26 mouse cellular contexts compared by ENCODE assay signal in genomic region chr15:15666744-15667143, GRCm38 (mm10).
"Had no signal": no experiment of that assay in that cellular context is flagged by ENCODE, and none has a peak within 500 bp of the region (broad histone marks: within the 10 kb centered on the region; RNA-seq: fewer than 3 reads in every experiment).

No protein-coding gene starts in this region.

- H3K9me3 ChIP-seq: heart, embryonic 10.5 days; heart, embryonic 12.5 days; hindbrain, embryonic 10.5 days; hindbrain, embryonic 12.5 days; intestine, embryonic 15.5 days; limb, embryonic 13.5 days; limb, embryonic 15.5 days; liver, embryonic 12.5 days had no signal

- H3K36me3 ChIP-seq: heart, embryonic 10.5 days; heart, embryonic 12.5 days; hindbrain, embryonic 10.5 days; hindbrain, embryonic 12.5 days; intestine, embryonic 15.5 days; limb, embryonic 13.5 days; limb, embryonic 15.5 days; liver, embryonic 12.5 days had no signal

- H3K9ac ChIP-seq: heart, embryonic 12.5 days; hindbrain, embryonic 12.5 days; hindbrain, embryonic 14.5 days; intestine, embryonic 15.5 days; limb, embryonic 13.5 days; limb, embryonic 15.5 days; liver, embryonic 12.5 days; liver, embryonic 14.5 days had no signal

- H3K4me3 ChIP-seq: gastrocnemius, adult 2 months; heart, embryonic 10.5 days; heart, embryonic 12.5 days; hindbrain, embryonic 10.5 days; hindbrain, embryonic 12.5 days; intestine, embryonic 15.5 days; limb, embryonic 13.5 days; limb, embryonic 15.5 days; liver, embryonic 12.5 days had no signal

- H3K4me1 ChIP-seq: heart, embryonic 10.5 days; heart, embryonic 12.5 days; hindbrain, embryonic 10.5 days; hindbrain, embryonic 12.5 days; intestine, embryonic 15.5 days; limb, embryonic 13.5 days; limb, embryonic 15.5 days; liver, embryonic 12.5 days had no signal

- H3K27ac ChIP-seq: gastrocnemius, adult 2 months; heart, embryonic 10.5 days; hindbrain, embryonic 10.5 days; hindbrain, embryonic 12.5 days; hindbrain, embryonic 14.5 days; intestine, embryonic 15.5 days; limb, embryonic 13.5 days; limb, embryonic 15.5 days; liver, embryonic 12.5 days; liver, embryonic 14.5 days had no signal

- H3K27me3 ChIP-seq: heart, embryonic 12.5 days; hindbrain, embryonic 12.5 days; intestine, embryonic 15.5 days; limb, embryonic 13.5 days; limb, embryonic 15.5 days; liver, embryonic 12.5 days had no signal

- ATAC-seq: hindbrain, embryonic 16.5 days; inflammation-experienced regulatory T-cells, adult 6 months; intestine, embryonic 15.5 days; intestine, postnatal 0 days; liver, embryonic 12.5 days had no signal

- DNase-seq: gastrocnemius, adult 2 months; gastrocnemius, postnatal 10 days; gastrocnemius, postnatal 25 days; heart, adult 18-20 months; heart, postnatal 14 days; heart, postnatal 4 days; kidney, adult 18-20 months; kidney, adult 8-10 months; kidney, postnatal 10 days; kidney, postnatal 25 days; layer of hippocampus, adult 9-11 months; layer of hippocampus, postnatal 36 days; left cerebral cortex, postnatal 4 days had no signal
